Mouse (Mus musculus): ENCODE results near the gene Rabl6. TPM values are rescaled to one million over a fixed set of nuclear protein-coding genes. Genes with fewer than 3 reads are reported as not detected.

The Rabl6 gene
- polyA plus RNA-seq, 1 experiment from 2014 or later = 52.7 TPM

DNA sequence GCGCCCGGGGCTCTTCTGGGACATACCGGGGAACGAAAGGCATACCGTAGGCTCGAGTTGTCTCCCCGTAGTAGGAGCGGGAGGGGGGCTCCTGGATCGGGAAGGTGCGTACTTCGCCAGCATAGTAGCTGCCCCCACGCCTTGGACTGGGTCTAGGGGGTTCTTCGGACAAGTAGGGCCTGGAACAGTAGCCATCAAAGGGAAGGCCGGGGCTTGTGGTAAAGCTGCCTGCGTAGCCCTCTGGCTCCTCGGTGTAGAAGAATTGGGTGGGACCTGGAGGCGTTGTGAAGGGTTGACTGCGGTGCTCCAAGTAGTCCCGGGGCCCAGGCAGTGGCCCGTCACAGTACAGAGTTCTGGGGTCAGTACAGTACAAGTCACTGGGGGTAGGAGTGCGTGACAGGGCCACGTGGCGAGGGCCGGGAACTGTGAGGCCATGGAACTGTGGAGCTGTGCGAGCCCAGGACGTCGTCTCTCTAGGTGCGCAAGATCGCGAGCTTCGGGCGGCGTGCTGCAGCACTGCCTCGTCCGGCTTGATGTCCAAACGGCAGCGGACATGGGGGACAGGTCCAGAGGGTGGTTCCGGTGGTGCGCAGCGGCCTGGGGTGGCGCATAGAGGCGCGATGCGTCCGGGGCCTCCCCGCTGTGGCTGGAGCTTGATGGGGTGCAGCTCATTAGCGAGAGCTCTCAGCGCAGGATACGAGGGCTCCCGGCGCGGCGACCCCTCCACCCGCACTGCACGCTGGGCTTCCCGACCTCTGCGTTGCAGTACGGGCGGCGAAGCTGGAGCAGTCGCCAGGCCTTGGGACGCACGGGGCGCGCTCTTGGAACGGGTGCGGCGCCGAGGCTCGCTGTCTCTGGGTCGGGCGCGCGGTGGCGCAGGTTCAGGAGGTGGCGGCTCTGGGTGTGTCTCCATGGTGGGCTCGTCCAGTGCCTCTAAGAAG, 29.3 kb downstream of the Rabl6 start:
- no peaks in the 10 kb centered on the region for H3K36me3 ChIP-seq (ENCODE audit: control insufficient read depth, insufficient read depth, low read length)
- peak overlapping the region; percentile 62 for H3K4me2 ChIP-seq (ENCODE audit: low read depth, low read length)
- H3K4me1 ChIP-seq (ENCODE audit: control insufficient read depth, insufficient read depth, low read length) = peaks cover 73% of the 10 kb centered on the region
- 10% methylated on average over 77 of the region's 77 CpGs for WGBS
- H3K9me3 ChIP-seq (ENCODE audit: control insufficient read depth, low read length) = 0 out of 2 replicates have a peak, but pooled peaks cover 4% of the 10 kb centered on the region
- no peak overlapping the region for H3K27ac ChIP-seq (ENCODE audit: low read length)
- peak overlapping the region; percentile 36 for H3K4me3 ChIP-seq (ENCODE audit: low read length)
- H3K9ac ChIP-seq (ENCODE audit: low read depth, low read length) = peak overlapping the region; percentile 54
- ATAC-seq = no peak
- H3K27me3 ChIP-seq (replicated peaks; ENCODE audit: control insufficient read depth, insufficient read depth, low read length) = peaks cover 49% of the 10 kb centered on the region

DNA sequence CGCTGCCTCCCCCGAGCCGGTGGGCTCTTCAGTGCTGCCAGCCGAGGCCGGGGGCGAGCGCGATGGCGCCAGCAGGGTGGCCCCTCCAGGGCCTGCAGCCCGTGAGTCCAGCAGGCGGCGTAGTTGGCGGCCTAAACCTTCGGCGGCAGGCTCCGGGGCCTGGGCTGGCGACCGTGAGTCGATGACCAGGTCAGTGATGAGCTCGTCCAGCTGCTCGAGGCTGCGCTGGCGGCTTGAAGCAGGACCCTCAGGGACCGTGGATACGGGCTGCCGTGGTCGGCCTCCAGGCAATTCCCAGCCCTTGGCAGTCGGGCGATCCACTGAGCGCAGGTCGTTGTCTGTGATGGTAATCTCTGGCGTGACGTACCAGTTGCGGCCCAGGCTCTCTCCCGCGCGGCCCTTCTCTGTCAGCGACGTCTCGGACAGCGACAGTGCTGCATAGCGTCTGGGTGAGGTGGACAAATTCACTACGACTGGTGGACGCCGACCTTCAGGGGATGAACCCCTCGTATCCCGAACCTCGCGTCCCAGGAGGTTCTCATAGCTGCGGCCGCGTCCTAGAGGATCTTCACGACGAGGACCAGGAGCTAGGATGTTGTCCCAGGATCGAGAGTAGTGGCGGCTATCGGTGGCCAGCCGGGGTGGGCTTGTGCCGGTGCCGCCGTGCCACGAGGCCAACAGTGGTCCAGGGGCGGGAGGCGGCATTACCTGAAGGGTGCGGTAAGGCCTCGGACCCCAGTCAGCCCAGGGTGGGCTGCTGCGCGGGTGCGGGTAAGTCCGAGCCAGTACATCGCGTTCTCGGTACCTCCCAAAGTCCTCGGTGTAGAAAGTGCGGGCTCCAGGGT, 30.1 kb downstream of the Rabl6 start:
- 11% methylated on average over 75 of the region's 75 CpGs for WGBS
- H3K36me3 ChIP-seq (ENCODE audit: control insufficient read depth, insufficient read depth, low read length) = no peaks in the 10 kb centered on the region
- ATAC-seq = no peak
- no peak overlapping the region for H3K27ac ChIP-seq (ENCODE audit: low read length)
- H3K27me3 ChIP-seq (replicated peaks; ENCODE audit: control insufficient read depth, insufficient read depth, low read length) = peaks cover 49% of the 10 kb centered on the region
- H3K4me2 ChIP-seq (ENCODE audit: low read depth, low read length) = peak overlapping the region; percentile 23
- peaks cover 80% of the 10 kb centered on the region for H3K4me1 ChIP-seq (ENCODE audit: control insufficient read depth, insufficient read depth, low read length)
- H3K9me3 ChIP-seq (ENCODE audit: control insufficient read depth, low read length) = 0 out of 2 replicates have a peak, but pooled peaks cover 4% of the 10 kb centered on the region
- peak overlapping the region; percentile 50 for H3K9ac ChIP-seq (ENCODE audit: low read depth, low read length)
- peak overlapping the region; percentile 36 for H3K4me3 ChIP-seq (ENCODE audit: low read length)

DNA sequence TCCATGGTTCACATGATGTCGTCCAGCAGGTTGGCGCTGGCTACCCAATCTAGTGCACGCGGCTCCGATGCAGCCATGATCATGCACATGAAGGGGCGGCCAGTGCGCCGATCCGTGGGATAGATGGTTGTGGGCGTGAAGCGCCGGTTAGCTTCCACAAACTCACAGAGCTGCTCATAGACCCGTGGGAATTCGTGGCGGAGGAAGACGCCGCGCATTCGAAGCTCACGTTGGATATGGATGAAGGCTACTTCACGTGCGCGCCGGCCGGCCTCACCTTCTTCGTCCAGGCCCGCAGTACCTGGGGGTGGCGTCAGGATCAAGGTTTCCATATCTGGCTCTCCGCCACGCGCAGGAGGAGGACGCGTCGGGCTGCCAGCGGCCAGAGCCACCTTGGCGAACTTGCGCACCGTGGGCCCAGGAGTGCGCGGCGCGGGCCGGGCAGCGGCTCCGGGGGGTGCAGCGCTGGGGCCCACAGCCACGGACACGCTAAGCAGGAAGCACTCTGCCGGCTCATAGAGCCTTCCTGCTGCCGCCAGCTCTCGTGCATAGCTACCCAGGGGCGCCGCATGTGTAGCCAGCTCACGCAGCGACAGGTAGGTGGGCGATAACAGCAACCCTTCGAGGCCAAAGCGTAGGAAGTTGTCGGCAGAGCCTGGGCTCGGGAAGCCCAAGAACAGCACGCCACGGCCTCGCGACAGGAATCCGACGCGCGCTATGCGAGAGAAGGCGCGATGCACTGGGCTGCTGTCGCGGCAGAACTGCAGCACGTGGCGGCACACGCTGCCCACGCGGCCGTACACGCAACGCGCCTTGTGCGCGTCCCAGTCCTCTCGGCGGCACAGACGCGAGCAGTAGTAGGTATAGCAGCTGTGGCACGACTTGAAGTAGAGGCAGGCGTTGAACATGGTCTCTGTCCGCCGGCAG, 31.1 kb downstream of the Rabl6 start:
- Histone ChIP-seq H3K4me3 (ENCODE audit: low read length) (peak overlapping the region; percentile 36), H3K36me3 (ENCODE audit: control insufficient read depth, insufficient read depth, low read length) (no peaks in the 10 kb centered on the region), H3K4me1 (ENCODE audit: control insufficient read depth, insufficient read depth, low read length) (peaks cover 79% of the 10 kb centered on the region), H3K27me3 (replicated peaks; ENCODE audit: control insufficient read depth, insufficient read depth, low read length) (peaks cover 49% of the 10 kb centered on the region), H3K4me2 (ENCODE audit: low read depth, low read length) (peak overlapping the region; percentile 23), H3K9me3 (ENCODE audit: control insufficient read depth, low read length) (0 out of 2 replicates have a peak, but pooled peaks cover 4% of the 10 kb centered on the region), H3K27ac (ENCODE audit: low read length) (no peak overlapping the region), H3K9ac (ENCODE audit: low read depth, low read length) (peak overlapping the region; percentile 50)
- ATAC-seq = no peak
- 24% methylated on average over 92 of the region's 92 CpGs for whole genome bisulfite sequencing

DNA sequence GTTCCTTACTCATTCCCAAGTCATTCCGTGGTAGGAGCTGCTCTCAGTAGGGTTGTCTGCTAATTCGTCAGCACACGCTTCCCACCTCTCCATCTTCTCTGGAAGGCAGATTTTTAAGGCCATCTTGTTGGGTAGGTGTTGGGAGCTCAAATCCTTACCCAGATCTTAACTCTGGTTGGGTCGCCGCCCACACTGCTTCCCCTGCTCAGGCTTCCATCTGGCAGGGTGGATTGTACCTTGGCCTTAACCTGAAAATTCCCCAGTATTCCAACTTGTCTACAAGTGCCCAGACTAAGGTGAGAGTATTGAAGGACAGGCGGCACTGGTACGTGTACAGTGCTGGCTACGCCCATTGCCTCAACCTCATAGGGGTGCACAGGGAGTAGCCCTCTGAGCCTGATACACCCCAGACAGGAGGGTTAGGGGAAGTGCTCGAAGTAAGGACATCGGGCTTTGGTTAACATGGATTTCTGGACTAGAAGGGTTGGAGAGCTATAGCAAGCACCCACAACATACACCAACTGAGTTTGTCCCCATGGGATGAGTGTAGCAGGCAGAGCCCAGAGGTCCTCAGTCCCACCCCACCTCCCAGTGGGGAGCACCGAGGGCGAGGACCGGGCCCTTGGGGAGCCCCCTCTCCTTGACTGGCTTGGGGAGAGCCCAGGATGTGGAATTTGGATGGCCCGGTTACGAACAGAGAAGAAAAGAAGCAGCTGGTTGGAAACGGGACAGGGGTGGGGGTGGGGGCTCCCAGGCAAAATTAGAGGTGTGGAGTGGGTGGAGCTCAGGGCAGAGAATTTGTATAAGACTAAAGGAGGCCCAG, 32.1 kb downstream of the Rabl6 start:
- Histone ChIP-seq H3K4me3 (ENCODE audit: low read length) (peak overlapping the region; percentile 69), H3K27ac (ENCODE audit: low read length) (peak overlapping the region; percentile 93), H3K27me3 (replicated peaks; ENCODE audit: control insufficient read depth, insufficient read depth, low read length) (peaks cover 49% of the 10 kb centered on the region), H3K4me2 (ENCODE audit: low read depth, low read length) (peak overlapping the region; percentile 81), H3K4me1 (ENCODE audit: control insufficient read depth, insufficient read depth, low read length) (peaks cover 74% of the 10 kb centered on the region), H3K9me3 (ENCODE audit: control insufficient read depth, low read length) (0 out of 2 replicates have a peak, but pooled peaks cover 4% of the 10 kb centered on the region), H3K9ac (ENCODE audit: low read depth, low read length) (peak overlapping the region; percentile 81; the same call in 1 of the 2 replicates), H3K36me3 (ENCODE audit: control insufficient read depth, insufficient read depth, low read length) (no peaks in the 10 kb centered on the region)
- ATAC-seq = no peak
- 79% methylated on average over 16 of the region's 16 CpGs for WGBS

DNA sequence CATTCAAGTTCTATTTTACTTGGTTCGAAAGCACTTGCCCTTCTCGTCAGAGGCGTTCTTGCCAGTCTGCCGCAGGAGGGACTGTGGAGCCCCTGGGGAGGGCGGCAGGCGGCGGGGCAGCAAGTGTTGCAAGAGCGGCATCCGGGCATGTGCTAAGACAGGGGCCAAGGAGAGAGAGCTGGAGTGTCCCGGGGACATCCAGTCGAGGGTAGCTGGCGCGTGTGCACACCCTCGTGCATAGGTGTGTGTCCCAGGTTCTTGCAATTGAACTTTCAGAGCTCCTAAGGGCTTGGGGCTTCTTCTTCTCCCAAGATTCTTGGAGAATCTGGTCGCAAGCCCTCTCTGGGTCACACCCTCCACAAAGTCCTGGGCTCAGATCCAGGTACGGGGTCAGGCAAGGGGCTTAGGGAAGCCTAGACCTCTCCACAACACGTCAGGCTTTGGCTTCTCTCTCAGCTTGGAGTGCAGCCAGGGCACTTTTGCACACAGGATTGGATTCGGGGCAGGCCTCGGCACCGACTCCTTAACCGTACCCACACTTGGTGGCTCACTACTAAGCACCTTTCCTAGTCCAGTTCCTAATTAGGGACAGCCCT, 32.8 kb downstream of the Rabl6 start:
- peak overlapping the region; percentile 69 for H3K4me3 ChIP-seq (ENCODE audit: low read length)
- no peak for ATAC-seq
- peak overlapping the region; percentile 81 for H3K9ac ChIP-seq (ENCODE audit: low read depth, low read length)
- 0 out of 2 replicates have a peak, but pooled peaks cover 4% of the 10 kb centered on the region for H3K9me3 ChIP-seq (ENCODE audit: control insufficient read depth, low read length)
- H3K27me3 ChIP-seq (replicated peaks; ENCODE audit: control insufficient read depth, insufficient read depth, low read length) = peaks cover 48% of the 10 kb centered on the region
- peak overlapping the region; percentile 81 for H3K4me2 ChIP-seq (ENCODE audit: low read depth, low read length)
- peaks cover 68% of the 10 kb centered on the region for H3K4me1 ChIP-seq (ENCODE audit: control insufficient read depth, insufficient read depth, low read length)
- WGBS = 12% methylated on average over 21 of the region's 21 CpGs
- H3K27ac ChIP-seq (ENCODE audit: low read length) = peak overlapping the region; percentile 93
- H3K36me3 ChIP-seq (ENCODE audit: control insufficient read depth, insufficient read depth, low read length) = no peaks in the 10 kb centered on the region

DNA sequence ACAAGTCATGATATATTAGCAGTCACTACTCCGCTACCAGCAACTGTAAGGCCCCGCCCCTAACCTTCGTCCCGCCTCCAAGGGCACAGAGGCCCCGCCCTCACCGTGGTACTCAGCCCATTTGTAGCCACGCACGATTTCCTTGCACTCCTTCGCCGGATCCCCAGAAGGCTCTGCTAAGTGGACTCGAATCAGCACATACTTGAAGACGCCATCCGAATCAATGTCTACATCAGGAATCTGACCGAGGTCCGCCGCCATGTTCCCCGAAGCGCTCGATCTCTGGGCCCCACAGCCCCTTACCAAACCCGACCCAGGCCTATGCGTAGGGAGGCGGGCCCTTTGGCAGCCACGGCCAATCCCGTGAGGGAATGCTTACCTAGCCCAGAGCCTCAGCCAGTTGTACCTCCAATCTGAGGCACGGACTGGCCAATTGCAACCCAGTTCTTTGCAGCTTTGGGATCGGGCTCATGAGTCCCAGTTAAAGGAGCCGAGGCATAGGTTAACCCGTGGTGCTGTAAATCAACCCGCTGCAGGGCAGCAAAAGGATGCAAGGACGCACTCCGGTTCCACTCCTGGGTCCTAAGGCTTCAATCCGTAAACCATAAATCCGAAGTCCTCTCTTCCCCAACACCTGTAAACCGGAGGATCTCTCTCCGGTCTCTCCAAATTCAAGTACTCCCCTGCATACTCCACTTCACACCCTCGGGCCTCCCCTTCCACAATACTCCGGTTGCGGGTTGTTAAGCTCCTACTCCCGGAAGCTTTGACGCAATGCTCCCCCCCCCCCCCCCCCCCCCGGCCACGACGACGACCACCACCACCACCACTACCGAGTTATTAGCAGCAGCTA, 33.5 kb downstream of the Rabl6 start, which contains the start of the genes Mamdc4 and Phpt1:
Mamdc4 (minus strand) TSS at position 267 of the 853 bp plus-strand sequence.
Phpt1 (minus strand) TSS at position 646 of the 853 bp plus-strand sequence.
- no peaks in the 10 kb centered on the region for H3K36me3 ChIP-seq (ENCODE audit: control insufficient read depth, insufficient read depth, low read length)
- ATAC-seq = peak; percentile 91
- peaks cover 61% of the 10 kb centered on the region for H3K4me1 ChIP-seq (ENCODE audit: control insufficient read depth, insufficient read depth, low read length)
- H3K4me2 ChIP-seq (ENCODE audit: low read depth, low read length) = peak within 1 kb of the TSS; percentile 93
- WGBS = under 1% methylated on average over 43 of the region's 45 CpGs
- H3K9ac ChIP-seq (ENCODE audit: low read depth, low read length) = peak within 1 kb of the TSS; percentile 81
- peak within 1 kb of the TSS; percentile 69 for H3K4me3 ChIP-seq (ENCODE audit: low read length)
- H3K27me3 ChIP-seq (replicated peaks; ENCODE audit: control insufficient read depth, insufficient read depth, low read length) = peaks cover 40% of the 10 kb centered on the region
- H3K9me3 ChIP-seq (ENCODE audit: control insufficient read depth, low read length) = 0 out of 2 replicates have a peak, but pooled peaks cover 4% of the 10 kb centered on the region
- peak within 1 kb of the TSS; percentile 93 for H3K27ac ChIP-seq (ENCODE audit: low read length)

DNA sequence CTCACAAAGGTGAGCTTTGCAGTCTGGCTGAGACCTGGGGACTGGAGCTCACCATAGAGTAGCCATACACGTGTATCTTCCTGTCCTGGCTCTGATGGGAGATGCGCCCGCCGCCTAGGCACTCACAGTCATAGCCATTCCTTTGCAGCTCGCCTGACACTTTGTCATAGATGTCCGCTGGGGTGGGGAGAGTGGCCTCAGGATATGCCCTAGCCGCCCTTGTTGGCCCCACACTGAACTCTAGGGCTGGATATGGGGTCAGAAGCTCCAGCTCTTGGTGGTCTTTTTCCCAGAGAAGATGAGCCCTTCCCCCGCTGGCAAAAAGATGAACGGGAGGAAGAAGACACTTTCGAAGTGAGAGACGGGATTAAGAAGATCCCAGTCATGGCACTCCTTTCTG, 34.2 kb downstream of the Rabl6 start:
- H3K4me3 ChIP-seq (ENCODE audit: low read length) = peak overlapping the region; percentile 69
- H3K27ac ChIP-seq (ENCODE audit: low read length) = peak overlapping the region; percentile 93
- H3K9ac ChIP-seq (ENCODE audit: low read depth, low read length) = peak overlapping the region; percentile 81
- H3K27me3 ChIP-seq (replicated peaks; ENCODE audit: control insufficient read depth, insufficient read depth, low read length) = peaks cover 34% of the 10 kb centered on the region
- WGBS = 12% methylated on average over 11 of the region's 11 CpGs
- peak overlapping the region; percentile 93 for H3K4me2 ChIP-seq (ENCODE audit: low read depth, low read length)
- ATAC-seq = no peak
- H3K9me3 ChIP-seq (ENCODE audit: control insufficient read depth, low read length) = 0 out of 2 replicates have a peak, but pooled peaks cover 4% of the 10 kb centered on the region
- H3K4me1 ChIP-seq (ENCODE audit: control insufficient read depth, insufficient read depth, low read length) = peaks cover 54% of the 10 kb centered on the region
- H3K36me3 ChIP-seq (ENCODE audit: control insufficient read depth, insufficient read depth, low read length) = no peaks in the 10 kb centered on the region; the same call in 1 of the 2 replicates
